Mouse (Mus musculus): ENCODE measurements at regions not wholly inside any gene's neighbourhood (a gene's known extent, or its start where the extent isn't known, plus 50 kb on each side); places are given as distances from the start of the nearest gene placed in this dataset.

DNA sequence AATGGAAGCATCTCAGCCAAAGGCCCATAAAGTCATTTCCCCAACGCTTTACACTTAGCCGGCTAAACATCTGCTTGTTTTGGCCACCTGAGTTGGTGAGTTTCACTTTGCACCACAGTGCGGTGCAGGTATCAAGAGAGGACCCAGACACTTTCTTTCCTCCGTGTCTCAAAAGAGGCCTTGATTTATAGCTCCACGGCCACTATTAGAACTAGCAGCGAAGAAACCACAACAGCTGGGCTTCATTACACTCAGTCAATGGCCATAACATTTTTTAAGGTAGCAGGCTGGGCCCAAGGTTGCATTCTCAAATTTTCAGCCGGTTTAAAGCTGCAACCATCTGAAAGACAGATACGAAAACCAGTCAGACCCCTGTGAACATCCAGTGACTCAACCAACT lies 103.4 kb downstream of the Mreg start:
- DNase-seq, result no peak

DNA sequence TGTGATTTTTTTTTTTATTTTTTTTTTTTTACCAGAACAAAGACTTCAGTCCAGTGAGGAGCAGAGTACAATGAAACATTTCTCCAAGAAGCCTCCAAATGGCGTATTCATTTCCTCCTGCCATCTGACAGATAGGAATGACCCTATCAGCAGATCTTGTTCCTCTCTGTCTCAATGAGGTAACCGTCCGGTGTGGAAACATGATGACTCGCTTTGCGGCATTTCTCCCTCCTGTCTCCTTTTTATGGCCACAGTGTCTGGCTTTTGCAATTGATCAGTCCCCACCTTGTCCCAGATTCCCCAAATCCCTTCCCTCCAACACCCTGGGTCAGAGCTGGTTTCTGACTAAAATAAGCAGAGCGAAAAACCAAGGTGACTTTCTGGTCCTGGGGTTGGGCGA lies 105.0 kb downstream of the Mreg start:
- no peak for DNase-seq

DNA sequence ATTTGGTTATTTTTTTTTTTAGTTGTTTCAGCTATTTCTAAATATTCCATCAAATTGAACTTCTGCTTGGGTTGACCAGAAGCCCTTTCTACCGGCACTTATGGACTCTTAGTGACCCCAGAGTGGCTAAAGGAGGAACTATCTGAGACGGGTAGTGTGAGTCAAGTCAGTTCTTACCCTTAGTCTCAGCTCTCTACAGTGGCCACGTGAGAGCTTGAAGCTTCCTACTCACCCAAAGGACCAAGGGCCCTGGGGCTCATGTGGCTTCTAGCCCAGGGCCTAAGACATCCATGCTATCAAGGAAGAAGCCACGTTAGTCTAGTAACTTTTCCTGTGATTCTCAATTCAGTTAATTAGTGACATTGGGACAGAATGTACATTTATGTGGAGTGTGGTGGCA lies 105.5 kb downstream of the Mreg start:
- DNase-seq, result no peak

DNA sequence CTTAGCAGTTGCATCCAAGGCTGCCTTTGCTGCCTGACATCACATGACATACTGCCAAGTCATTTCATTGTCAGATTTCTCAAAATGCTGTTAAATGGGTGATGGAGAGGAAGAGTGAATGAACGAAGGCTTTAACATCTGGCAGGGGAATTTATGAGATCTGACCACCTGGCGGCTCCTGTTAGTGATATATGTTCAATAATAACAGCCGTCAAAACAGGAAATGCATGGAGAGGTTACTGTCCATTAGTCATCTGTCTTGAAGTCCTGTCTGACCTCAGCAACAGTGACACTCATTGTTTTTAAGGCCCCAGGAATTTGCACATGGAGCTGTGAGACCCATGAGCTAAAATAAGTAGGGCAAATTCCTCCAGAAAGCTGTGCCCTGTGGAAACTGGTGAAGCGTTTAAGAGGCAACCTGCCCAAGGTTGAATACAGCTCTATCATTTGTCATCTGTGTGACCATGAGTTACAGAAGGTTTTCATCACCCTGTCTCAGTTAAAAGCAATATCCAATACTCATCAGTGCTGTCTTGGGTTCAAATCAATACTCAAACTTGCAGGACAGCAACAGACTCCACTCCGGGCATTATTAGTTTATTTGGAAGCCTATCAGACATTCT lies 106.6 kb downstream of the Mreg start:
- no peak for DNase-seq

DNA sequence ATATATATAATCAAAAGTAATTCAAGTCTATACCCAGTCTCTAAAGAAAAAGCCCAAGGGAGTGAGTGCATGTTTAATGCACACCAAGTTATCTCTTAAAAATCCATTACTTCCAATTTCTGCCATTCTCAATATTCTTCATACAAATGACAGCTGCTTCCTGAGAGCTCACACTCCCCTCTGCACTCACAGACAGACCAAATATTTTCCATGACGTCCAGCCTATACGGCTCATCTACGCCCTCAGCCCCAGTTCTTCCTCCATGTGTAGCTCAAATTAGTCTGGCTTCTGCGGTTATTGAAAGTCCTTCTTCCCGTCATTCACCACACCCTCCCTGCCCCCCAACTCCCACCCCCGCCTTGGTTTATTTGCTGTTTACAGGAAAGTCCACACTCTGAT lies 108.1 kb downstream of the Mreg start:
- no peak for DNase-seq

DNA sequence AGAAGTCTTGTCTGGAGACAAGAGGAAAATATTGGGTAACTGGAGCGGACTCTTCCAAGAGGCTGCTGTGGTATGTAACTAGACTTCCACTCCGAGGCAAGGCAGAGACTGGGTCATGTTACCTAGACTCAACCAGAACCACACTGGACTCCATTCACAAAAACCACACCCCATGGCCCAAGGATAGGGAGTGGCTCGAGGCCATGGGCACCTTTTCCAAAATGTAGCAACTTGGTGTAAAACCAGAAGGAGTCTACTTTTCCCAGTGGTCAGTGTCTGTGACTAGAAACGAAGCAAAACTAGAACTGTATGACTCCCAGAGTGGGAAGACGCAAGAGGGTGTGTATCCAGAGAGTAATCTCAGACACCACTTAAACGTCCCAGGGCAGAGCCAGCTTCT lies 108.7 kb downstream of the Mreg start:
- no peak for DNase-seq

DNA sequence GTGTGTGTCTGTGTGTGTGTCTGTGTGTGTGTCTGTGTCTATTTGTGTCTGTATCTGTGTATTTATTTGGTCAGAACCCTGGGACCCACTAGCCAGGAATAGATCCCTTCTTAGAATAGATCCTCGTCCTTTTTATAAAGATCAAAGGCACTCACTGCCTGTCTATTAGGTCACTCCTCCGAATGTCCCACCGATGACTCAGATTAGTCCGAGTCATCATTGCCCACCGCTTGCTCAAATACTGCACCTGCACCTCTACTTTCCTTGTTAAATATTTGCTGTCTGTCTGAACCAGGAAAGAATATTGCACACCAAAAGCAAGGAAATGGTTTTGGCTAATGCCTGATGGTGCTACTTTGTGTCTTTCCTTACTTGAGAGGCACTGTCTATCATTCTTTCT lies 112.7 kb downstream of the Mreg start:
- DNase-seq, result no peak

DNA sequence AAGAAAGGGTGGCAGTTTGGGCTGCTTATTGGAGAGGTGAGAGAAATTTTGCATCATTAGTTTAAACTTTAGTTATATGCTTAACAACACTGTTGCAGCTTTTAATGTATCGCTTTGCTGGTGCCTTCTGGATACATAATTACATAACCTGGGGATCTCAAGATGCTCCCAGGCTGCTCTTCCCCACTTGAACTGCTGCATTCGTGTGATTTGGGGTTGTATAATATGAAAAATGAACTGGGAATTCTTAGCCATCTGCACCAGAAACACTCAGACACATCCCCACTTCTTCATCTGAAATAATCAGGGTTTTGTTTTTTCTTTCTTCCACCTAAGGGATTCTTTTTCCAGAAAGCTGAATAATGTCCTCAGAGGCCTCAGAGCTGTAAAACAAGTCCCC lies 120.8 kb downstream of the Mreg start:
- DNase-seq, result no peak

DNA sequence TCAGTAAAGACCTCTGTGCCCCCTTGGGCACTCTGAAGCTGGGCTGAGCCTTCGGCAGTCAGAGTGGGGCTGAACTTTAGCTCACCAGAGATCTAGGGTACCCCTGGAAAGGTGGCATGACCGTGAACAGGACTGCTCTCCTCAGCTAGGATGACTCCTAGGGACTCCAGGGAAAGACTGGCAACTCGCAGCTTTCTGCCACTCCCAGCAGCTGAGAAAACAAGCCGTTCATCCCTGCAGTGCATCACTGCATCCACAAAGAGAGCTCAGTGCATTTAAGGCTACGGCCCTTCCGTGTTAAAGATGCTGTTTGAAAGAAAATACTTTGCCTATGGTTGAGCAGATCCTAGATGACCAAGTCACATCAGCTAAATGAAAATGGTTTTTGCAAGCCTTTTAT lies 126.4 kb downstream of the Mreg start:
- no peak for DNase-seq

DNA sequence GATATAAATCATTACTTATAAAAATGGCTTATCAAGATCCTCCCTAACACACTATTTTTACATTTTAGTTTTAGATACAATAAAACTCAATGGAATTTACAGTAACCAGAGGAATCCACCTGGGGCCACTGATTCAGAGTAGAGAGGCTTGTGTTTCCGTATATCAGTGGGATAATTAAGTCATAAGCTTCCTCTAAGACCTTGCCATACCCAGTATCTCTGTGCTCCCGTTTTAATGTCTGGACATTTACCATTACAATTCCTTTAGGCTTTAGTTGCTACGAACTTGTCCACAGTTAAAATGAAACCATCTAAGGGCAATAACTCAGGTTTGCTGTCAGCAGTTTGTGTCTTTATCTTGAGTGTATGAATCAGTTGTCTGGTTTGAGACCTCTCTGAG lies 127.9 kb downstream of the Mreg start:
- DNase-seq, result no peak

DNA sequence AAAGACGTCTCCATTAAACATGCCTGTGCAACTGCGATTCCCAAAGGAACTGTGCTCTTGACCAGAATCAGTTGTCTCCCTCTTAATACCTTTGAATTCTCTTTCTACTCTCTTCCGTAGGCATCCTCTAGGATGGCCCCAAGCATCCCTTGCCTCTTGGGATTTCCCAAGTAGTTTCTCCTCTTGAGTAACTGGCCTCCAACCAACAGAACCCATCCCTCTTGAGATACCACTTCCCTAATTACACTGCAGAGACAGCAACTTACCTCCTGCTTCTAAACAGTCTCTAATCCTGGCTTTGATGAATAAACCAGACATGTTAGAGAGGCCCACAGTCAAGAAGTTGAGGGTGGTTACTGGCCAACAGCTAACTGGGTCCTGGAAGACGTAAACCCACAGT lies 129.7 kb downstream of the Mreg start:
- no peak for DNase-seq

DNA sequence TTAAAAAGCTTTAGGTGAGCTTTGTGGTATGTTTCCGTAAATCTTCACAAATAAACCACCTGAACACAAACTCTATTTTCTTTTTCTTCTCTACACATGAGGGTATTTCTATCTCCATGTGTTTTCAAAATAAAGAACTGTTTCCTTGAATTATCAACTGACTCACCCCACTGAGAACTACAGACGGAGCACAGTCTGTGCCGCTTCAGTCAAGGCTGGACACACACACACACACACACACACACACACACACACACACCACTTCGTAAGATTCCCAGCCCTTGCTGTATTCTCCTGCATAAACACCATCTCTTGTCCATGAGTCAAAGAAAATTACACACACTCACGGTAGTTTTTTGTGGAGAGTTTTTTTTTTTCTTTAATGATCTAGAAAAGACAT lies 130.3 kb downstream of the Mreg start:
- peak; percentile 54 for DNase-seq

DNA sequence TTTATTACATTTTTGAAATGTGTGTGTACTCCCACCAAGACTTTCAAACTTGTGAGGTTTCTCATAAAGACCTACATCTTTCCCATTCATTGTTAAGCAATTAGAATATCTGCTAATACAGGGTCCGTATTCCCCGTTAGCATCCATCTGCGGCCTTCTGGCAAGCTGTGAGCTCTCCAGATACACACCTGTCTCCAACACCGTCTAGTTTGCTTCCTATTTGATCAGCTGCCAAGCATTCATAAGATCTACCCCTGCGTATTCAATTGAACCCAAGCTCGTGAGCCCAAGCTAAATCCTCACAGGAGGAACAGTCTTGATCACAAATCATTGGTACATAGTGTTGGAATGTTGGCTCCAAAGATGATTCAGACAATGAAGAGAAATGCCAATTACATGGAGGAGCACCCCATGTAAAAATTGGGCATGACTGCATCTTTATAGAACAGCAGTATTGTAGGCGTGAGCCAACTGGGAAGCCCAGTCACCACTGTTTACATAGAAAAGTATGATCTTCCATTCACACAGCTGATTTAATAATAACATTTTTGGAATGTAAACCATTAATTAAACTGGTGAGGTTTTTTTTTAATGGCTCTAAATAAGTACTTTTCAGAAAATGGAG lies 133.1 kb downstream of the Mreg start:
- DNase-seq, result no peak

DNA sequence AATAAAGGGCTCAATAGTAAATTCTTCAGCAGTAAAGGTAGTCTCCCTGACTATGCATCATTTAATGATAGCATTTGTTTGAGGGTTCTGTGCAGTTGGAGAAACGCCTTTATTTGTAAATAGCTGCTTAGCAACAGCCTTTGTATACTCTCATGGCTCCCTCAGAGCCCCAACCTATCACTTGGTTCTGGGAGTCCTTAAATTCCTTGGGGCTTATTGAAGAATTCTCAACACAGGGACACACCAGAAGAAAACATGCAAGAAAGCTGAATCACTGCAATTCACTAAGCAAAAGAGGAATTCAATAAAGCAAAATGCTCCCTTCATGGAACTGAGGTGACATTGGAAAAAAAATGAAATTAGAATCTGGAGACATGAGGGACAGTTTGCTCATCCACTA lies 135.8 kb downstream of the Mreg start:
- no peak for DNase-seq

DNA sequence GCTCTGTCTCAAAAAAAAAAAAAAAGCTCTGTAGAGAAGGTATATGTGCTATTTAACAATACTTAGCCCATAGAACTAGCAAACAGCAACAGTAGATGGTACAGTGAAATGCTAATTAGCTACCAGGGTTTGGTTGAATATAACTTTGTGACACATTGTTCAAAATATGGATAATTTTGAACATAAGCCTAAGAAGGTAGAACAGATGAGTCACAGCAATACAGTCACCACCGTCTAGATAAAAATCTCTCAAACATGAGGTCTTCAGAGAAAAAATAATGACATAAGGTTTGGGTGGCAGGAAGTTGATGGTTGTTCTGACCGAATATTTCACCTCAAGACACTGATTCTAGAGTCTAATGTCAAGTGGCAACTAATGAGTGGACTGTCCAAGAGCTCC lies 136.6 kb downstream of the Mreg start:
- DNase-seq, result no peak

DNA sequence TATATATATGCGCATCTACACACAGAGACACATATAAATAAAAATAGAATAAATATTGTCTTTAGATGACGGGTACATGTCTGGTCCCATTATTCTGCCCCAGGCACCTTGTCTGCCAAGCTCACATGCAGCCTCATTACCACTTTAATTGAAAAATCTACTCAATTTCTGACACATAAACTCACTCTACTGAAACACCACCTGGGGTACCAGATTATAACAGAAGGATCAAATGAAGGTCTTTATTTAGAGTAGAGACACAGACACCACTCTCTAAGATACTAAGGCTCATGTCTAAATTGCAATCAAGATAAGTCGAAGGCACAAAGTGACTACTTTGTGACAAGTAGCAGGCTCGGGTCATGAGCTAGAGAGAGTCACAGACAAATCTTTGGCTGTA lies 138.9 kb downstream of the Mreg start:
- DNase-seq, result no peak

DNA sequence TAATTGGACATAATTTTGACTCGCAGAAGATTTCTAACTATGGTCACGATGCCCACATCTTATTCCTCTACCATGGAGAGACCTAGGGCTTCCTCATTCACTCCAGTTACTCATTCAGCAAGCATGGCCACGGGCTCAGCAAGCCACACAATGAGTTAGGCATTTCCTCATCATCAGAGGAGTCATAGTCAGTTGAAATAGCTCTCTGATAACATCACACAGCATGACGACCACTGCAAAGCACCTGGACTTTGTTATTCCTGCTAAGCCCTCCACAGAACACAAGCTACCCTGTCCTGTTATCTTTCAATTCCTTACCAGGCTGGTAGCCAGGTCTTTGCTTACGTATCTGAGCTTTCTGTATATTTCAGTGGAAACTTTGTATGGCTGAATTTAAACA lies 141.6 kb downstream of the Mreg start:
- no peak for DNase-seq

DNA sequence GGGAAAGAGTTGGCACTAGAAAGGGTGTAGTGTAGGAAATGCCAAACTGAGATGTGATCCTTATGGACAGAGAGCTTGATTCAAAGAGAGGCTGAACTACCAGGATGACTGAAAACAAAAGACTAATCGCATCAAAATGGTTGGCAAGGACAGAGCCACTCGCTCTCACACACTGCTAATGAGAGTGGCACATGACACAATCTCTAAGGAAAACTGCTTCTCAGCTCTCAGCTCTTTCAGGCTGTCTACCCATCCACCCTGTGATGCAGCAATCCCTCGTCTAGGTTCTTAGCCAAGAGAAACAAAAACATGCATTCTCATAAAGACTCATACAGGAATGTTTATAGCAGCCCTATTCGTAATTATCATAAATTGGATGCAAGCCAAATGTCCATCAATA lies 143.1 kb downstream of the Mreg start:
- DNase-seq, result no peak

DNA sequence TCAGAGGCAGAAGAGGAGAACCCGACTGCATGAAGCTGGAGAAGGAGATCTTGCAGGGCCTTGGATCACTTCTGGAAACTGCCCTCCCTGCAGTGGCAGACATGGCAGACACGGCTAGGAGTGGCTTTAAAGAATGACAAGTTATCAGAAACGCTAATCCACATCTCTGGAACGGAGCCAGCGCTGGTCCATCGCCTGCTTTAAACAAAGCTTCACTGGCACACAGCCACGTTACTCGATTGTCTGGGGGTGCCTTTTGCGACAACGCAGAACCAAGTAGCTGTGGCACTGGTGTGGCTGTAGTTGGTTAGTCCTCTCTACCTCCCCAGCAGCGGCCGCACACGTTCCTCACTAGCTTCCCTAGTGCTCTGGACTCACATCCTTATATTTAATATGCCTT lies 147.0 kb downstream of the Mreg start:
- DNase-seq, result no peak

DNA sequence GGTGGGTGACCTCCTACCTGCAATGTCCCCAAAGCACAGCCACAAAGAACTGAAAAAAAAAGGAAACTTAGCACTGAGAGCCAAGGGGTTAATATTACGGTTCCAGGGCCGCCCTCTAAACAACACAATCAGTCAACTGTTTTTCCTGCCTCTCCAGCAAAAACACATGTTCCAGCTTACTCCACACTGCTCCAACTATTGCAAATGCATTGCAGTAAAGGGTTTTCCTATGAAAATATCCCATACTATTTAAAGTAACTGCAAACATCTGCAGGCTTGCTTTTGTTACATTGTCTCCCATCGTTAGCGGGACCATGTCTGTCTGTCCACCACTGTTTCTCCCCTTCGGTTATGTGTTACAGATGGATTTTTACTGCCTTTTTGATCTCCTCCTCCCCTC lies 151.7 kb downstream of the Mreg start:
- DNase-seq, result no peak

DNA sequence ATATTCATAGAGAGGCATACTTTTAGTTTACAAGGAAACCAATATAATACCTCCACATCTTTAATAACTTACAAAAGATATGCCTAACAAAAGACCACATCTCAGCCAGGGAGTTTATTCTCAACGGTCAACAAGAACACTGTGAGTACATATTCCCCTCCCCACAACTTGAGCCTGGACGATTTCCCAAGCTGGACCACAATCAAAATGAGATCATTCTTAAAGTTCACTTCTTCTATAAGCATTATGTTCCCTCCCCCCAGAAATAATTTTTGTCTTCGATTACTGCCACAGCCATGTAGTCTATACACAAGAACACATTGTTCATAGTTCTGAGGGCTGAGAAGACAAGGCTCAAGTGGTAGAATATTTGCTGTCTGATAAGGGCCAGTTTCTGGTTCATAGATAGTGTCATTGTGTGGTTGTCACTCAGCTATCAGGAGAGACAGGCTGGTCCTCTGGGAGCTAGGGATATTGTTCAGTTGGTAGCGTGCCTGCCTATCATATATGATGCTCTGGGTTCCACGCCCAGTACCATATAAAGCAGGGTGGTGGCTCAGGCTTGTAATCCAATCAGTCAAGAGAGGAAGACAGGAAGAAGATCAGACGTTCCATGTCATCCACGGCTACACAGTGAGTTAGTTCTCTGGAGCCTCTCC lies 153.9 kb downstream of the Mreg start:
- no peak for DNase-seq

DNA sequence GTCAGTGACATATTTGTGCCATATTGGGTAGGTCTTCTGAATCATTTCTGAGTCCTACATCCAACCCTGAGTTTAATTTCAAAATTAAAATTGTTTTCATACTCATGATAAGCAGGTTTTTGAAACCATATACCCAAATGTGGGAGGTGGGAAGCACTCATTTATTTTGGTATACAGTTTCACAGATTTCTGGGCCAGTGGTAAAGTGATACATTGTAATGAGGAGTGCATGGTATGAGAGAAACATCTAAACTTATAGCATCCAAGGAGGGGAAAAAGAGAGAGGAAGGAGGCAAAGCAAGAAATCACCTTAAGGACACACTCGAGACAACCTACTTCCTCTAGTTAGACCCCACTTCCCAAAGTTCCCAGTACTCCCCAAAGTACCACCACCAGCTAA lies 157.6 kb downstream of the Mreg start:
- no peak for DNase-seq

DNA sequence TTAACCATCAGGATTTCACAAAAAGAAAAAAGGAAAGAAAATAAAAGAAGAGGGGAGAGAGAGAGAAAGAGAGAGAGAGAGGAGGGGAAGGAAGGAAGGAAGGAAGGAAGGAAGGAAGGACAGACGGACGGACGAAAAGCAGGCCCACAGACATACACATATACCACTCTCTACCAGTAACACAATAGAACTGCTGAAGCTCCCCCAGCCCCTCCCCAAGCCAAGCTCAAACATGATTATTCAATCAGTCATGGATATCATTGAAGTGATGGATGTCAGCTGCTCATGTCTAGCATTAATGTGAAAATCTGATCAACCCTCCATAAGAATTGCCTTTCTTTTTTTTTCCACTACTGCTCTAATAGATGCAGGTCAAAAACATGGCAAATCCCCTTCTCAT lies 161.2 kb downstream of the Mreg start:
- no peak for DNase-seq

DNA sequence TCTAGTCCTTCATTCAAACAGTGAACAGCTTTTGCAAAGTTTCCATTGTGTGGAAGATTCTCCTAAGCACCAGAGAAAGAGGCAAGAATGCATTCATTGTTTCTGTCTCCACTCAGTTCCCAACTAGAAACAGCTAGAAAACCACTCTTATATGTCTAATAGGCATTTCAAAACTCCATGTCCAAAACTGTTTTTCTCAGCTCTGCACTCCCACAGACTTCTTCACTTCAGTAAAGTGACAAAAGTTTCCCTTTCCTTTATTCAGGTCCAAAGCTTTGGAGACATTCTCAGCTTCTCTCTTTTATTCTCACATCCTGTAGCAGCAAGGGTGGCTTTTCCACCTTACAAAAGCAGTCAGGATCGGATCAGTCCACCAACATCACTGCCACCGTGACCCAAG lies 166.0 kb downstream of the Mreg start:
- no peak for DNase-seq
